In genomic region chr1:189228222-189229084, GRCm38 (mm10) we compare ENCODE assay signal across 9 mouse cellular contexts.
A peak's percentile ranks its signal among the peaks of the same experiment; 100 is the strongest.
DNase-seq lines count a peak whose midpoint lies in the region; ATAC-seq lines count a peak whose summit lies in the region.
"Had no signal": no experiment of that assay in that cellular context is flagged by ENCODE, and none has a peak within 500 bp of the region (broad histone marks: within the 10 kb centered on the region; RNA-seq: fewer than 3 reads in every experiment).

No protein-coding gene starts in this region.

- H3K4me3 ChIP-seq in heart, embryonic 15.5 days, result no peak overlapping the region
- no peak overlapping the region for H3K4me3 ChIP-seq in intestine, embryonic 15.5 days (replicated peaks)
- H3K4me3 ChIP-seq: liver, embryonic 13.5 days had no signal

- H3K9me3 ChIP-seq in heart, embryonic 15.5 days (replicated peaks), result no peaks in the 10 kb centered on the region
- no peaks in the 10 kb centered on the region for H3K9me3 ChIP-seq in intestine, embryonic 15.5 days
- H3K9me3 ChIP-seq: liver, embryonic 13.5 days had no signal

- DNase-seq in lung, postnatal 10 days, result peak; percentile 16
- no peak for DNase-seq in lung, postnatal 36 days
- peak; percentile 34 to 87 for DNase-seq in left cerebral cortex, adult 8-10 months (ENCODE audit: low spot score in 2 of 2)
- peak; percentile 22 for DNase-seq in right cerebral cortex, postnatal 4 days
- DNase-seq in thymus, postnatal 36 days, result no peak
- no peak for DNase-seq in thymus, postnatal 0 days (ENCODE audit: low spot score)
- DNase-seq: liver, embryonic 13.5 days had no signal

- no peaks in the 10 kb centered on the region for H3K27me3 ChIP-seq in heart, embryonic 15.5 days
- H3K27me3 ChIP-seq in intestine, embryonic 15.5 days (replicated peaks), result no peaks in the 10 kb centered on the region
- H3K27me3 ChIP-seq: liver, embryonic 13.5 days had no signal

- ATAC-seq in heart, embryonic 15.5 days (replicated peaks; ENCODE audit: insufficient number of reproducible peaks, insufficient read depth, low FRiP score, low read depth), result no peak
- no peak for ATAC-seq in intestine, embryonic 15.5 days

- peaks cover 8% of the 10 kb centered on the region for H3K4me1 ChIP-seq in heart, embryonic 15.5 days (replicated peaks)
- H3K4me1 ChIP-seq in intestine, embryonic 15.5 days (replicated peaks), result no peaks in the 10 kb centered on the region
- H3K4me1 ChIP-seq: liver, embryonic 13.5 days had no signal

- no peaks in the 10 kb centered on the region for H3K36me3 ChIP-seq in heart, embryonic 15.5 days
- no peaks in the 10 kb centered on the region for H3K36me3 ChIP-seq in intestine, embryonic 15.5 days
- H3K36me3 ChIP-seq: liver, embryonic 13.5 days had no signal

- 43% methylated on average over 19 of the region's 19 CpGs for WGBS in heart, embryonic 15.5 days
- WGBS in intestine, embryonic 15.5 days, result 63% methylated on average over 19 of the region's 19 CpGs

- H3K4me2 ChIP-seq in heart, embryonic 15.5 days, result peak overlapping the region; percentile 33
- H3K4me2 ChIP-seq in intestine, embryonic 15.5 days (replicated peaks), result no peak overlapping the region
- H3K4me2 ChIP-seq: liver, embryonic 13.5 days had no signal

- H3K9ac ChIP-seq in heart, embryonic 15.5 days, result no peak overlapping the region
- H3K9ac ChIP-seq in intestine, embryonic 15.5 days, result no peak overlapping the region
- H3K9ac ChIP-seq: liver, embryonic 13.5 days had no signal

- H3K27ac ChIP-seq in heart, embryonic 15.5 days, result no peak overlapping the region
- H3K27ac ChIP-seq in intestine, embryonic 15.5 days, result no peak overlapping the region
- H3K27ac ChIP-seq: liver, embryonic 13.5 days had no signal

Comparison
In these comparisons a context has a peak if more than half of its experiments do, and no peak if none do; other contexts are left out.
1. DNase-seq: peak in lung, postnatal 10 days (single experiment), left cerebral cortex, adult 8-10 months (2 of 2) and right cerebral cortex, postnatal 4 days (single experiment); none in lung, postnatal 36 days (single experiment), thymus, postnatal 36 days (0 of 2) and thymus, postnatal 0 days (single experiment).